Mouse (Mus musculus) heart, adult 2 months (tissue): ENCODE data around the gene Ank3.

Experiments used
- CTCF ChIP-seq: fragments of 200-600 bp; IDR thresholded peaks from 2 replicates; pipeline ENCODE4 v1.8.1; 2022; ENCODE audit warnings: antibody characterized with exemption, mild to moderate bottlenecking, moderate library complexity
- EP300 ChIP-seq: fragments of 200-500 bp; IDR thresholded peaks from 2 replicates; pipeline ENCODE4 v1.6.1; 2011; ENCODE audit warnings: low read depth, low read length, control low read depth; ENCODE audit not compliant: insufficient read depth
- POLR2A ChIP-seq: fragments of 200-500 bp; IDR thresholded peaks from 2 replicates; pipeline ENCODE4 v1.6.1; 2011; ENCODE audit warnings: mild to moderate bottlenecking, low read depth, low read length, control low read depth; ENCODE audit not compliant: insufficient read depth

GRCm38 (mm10) chr10:69726806-69727205 lies 328.2 kb downstream of the Ank3 start:
- TF ChIP-seq EP300 (no peak), CTCF (no peak), POLR2A (no peak)
